Mouse (Mus musculus): ENCODE measurements at regions not wholly inside any gene's neighbourhood (a gene's known extent, or its start where the extent isn't known, plus 50 kb on each side); places are given as distances from the start of the nearest gene placed in this dataset.

- no peak for DNase-seq (ENCODE audit: low spot score)
Observed at GRCm38 (mm10) chr4:4920256-4920655, 127.1 kb upstream of the Impad1 start.

- no peak for DNase-seq (ENCODE audit: low spot score)
Observed at GRCm38 (mm10) chr4:4875257-4875656, 82.1 kb upstream of the Impad1 start.

- no peak for DNase-seq (ENCODE audit: low spot score)
Observed at GRCm38 (mm10) chr4:4858345-4858744, 65.2 kb upstream of the Impad1 start.
